ENCODE assay signal across 8 mouse cellular contexts in genomic region chrX:95445141-95445540, GRCm38 (mm10). TPM values are rescaled to one million over a fixed set of nuclear protein-coding genes. Genes with fewer than 3 reads are reported as not detected.
A peak's percentile ranks its signal among the peaks of the same experiment; 100 is the strongest.
DNase-seq lines count a peak whose midpoint lies in the region; ATAC-seq and TF ChIP-seq lines count a peak whose summit lies in the region.

No protein-coding gene starts in this region.

- TF ChIP-seq CTCF in lung, embryonic 14.5 days (IDR thresholded peaks at IDR 0.05; ENCODE audit: low read depth) = no peak
- TF ChIP-seq CTCF in kidney, postnatal 0 days (IDR thresholded peaks at IDR 0.05; ENCODE audit: low read depth) = no peak

- no peaks in the 10 kb centered on the region for H3K9me3 ChIP-seq in lung, embryonic 14.5 days (ENCODE audit: low read depth, low read length)
- no peaks in the 10 kb centered on the region for H3K9me3 ChIP-seq in embryonic facial prominence, embryonic 12.5 days
- H3K9me3 ChIP-seq in kidney, postnatal 0 days (replicated peaks; ENCODE audit: low read length) = no peaks in the 10 kb centered on the region
- no peaks in the 10 kb centered on the region for H3K9me3 ChIP-seq in neural tube, embryonic 12.5 days

- H3K4me2 ChIP-seq in lung, embryonic 14.5 days = peak overlapping the region; percentile 62
- peak overlapping the region; percentile 54 for H3K4me2 ChIP-seq in embryonic facial prominence, embryonic 12.5 days (replicated peaks)
- peak overlapping the region; percentile 57 for H3K4me2 ChIP-seq in kidney, postnatal 0 days (ENCODE audit: low read length)
- H3K4me2 ChIP-seq in neural tube, embryonic 12.5 days (replicated peaks) = peak overlapping the region; percentile 60

- peak overlapping the region; percentile 27 for H3K9ac ChIP-seq in lung, embryonic 14.5 days
- H3K9ac ChIP-seq in embryonic facial prominence, embryonic 12.5 days = no peak overlapping the region
- H3K9ac ChIP-seq in kidney, postnatal 0 days (ENCODE audit: low read depth, low read length) = no peak overlapping the region
- no peak overlapping the region for H3K9ac ChIP-seq in neural tube, embryonic 12.5 days

- DNase-seq in lung, embryonic 14.5 days = no peak
- DNase-seq in lung, postnatal 10 days = no peak
- no peak for DNase-seq in kidney, postnatal 0 days (ENCODE audit: low spot score)
- DNase-seq in thymus, postnatal 10 days (ENCODE audit: low spot score in 2 of 2) = no peak
- no peak for DNase-seq in left cerebral cortex, postnatal 36 days (ENCODE audit: low spot score in 2 of 2)
- no peak for DNase-seq in ovary, postnatal 10 days (ENCODE audit: low spot score)

- peak overlapping the region; percentile 86 for H3K27ac ChIP-seq in lung, embryonic 14.5 days (ENCODE audit: low read depth)
- 0 out of 2 replicates have a peak overlapping the region, but pooled peaks have one; percentile 30 for H3K27ac ChIP-seq in embryonic facial prominence, embryonic 12.5 days
- H3K27ac ChIP-seq in kidney, postnatal 0 days = peak overlapping the region; percentile 87
- no peak overlapping the region for H3K27ac ChIP-seq in neural tube, embryonic 12.5 days

- 21% methylated on average over 3 of the region's 3 CpGs for WGBS in lung, embryonic 14.5 days
- WGBS in embryonic facial prominence, embryonic 12.5 days = 29% methylated on average over 3 of the region's 3 CpGs
- 28% methylated on average over 3 of the region's 3 CpGs for WGBS in kidney, postnatal 0 days
- WGBS in neural tube, embryonic 12.5 days = 31% methylated on average over 3 of the region's 3 CpGs

- ATAC-seq in lung, embryonic 14.5 days (ENCODE audit: insufficient read depth) = peak; percentile 7
- peak; percentile 4; the same call in 1 of the 2 replicates for ATAC-seq in embryonic facial prominence, embryonic 12.5 days (ENCODE audit: insufficient number of reproducible peaks, insufficient read depth, low FRiP score, low TSS enrichment)
- ATAC-seq in kidney, postnatal 0 days (replicated peaks; ENCODE audit: low FRiP score, low read depth) = peak; percentile 57
- ATAC-seq in neural tube, embryonic 12.5 days (ENCODE audit: low FRiP score, low read depth) = no peak

- no peaks in the 10 kb centered on the region for H3K27me3 ChIP-seq in lung, embryonic 14.5 days (ENCODE audit: insufficient read depth, low read length)
- no peaks in the 10 kb centered on the region for H3K27me3 ChIP-seq in embryonic facial prominence, embryonic 12.5 days
- H3K27me3 ChIP-seq in kidney, postnatal 0 days (ENCODE audit: insufficient read depth, low read length) = no peaks in the 10 kb centered on the region
- no peaks in the 10 kb centered on the region for H3K27me3 ChIP-seq in neural tube, embryonic 12.5 days (replicated peaks)

- H3K4me1 ChIP-seq in lung, embryonic 14.5 days (ENCODE audit: insufficient read depth) = no peaks in the 10 kb centered on the region
- no peaks in the 10 kb centered on the region for H3K4me1 ChIP-seq in embryonic facial prominence, embryonic 12.5 days
- no peaks in the 10 kb centered on the region for H3K4me1 ChIP-seq in kidney, postnatal 0 days (replicated peaks; ENCODE audit: insufficient read depth, low read length)
- H3K4me1 ChIP-seq in neural tube, embryonic 12.5 days = no peaks in the 10 kb centered on the region

- H3K36me3 ChIP-seq in lung, embryonic 14.5 days (ENCODE audit: insufficient read depth) = no peaks in the 10 kb centered on the region
- H3K36me3 ChIP-seq in embryonic facial prominence, embryonic 12.5 days = no peaks in the 10 kb centered on the region
- no peaks in the 10 kb centered on the region for H3K36me3 ChIP-seq in kidney, postnatal 0 days (ENCODE audit: insufficient read depth, low read length)
- no peaks in the 10 kb centered on the region for H3K36me3 ChIP-seq in neural tube, embryonic 12.5 days

- H3K4me3 ChIP-seq in lung, embryonic 14.5 days (ENCODE audit: low read depth, low read length) = peak overlapping the region; percentile 53
- peak overlapping the region; percentile 55 for H3K4me3 ChIP-seq in embryonic facial prominence, embryonic 12.5 days
- H3K4me3 ChIP-seq in kidney, postnatal 0 days (replicated peaks; ENCODE audit: low read depth, low read length) = peak overlapping the region; percentile 51
- peak overlapping the region; percentile 54 for H3K4me3 ChIP-seq in neural tube, embryonic 12.5 days

- intact Hi-C loops in left cerebral cortex, postnatal 36 days (cut with DNase I) = no loop called here

RNA-seq across cellular contexts. Expression of gene Amer1, which starts 0.5 kb away (rescaled TPM):
- polyA plus RNA-seq in lung, embryonic 14.5 days (2014; fragmentation: Nextera tagmentation; extraction: Ambion mirVana) = 11.0 and 11.5 TPM in 2 replicates
- 12.8 and 13.3 TPM in 2 replicates for polyA plus RNA-seq in embryonic facial prominence, embryonic 12.5 days (2016; fragmentation: Nextera tagmentation; extraction: Ambion mirVana)
- polyA plus RNA-seq in kidney, postnatal 0 days (2015; fragmentation: Nextera tagmentation; extraction: Ambion mirVana) = 6.1 and 6.7 TPM in 2 replicates
- 11.5 and 12.6 TPM in 2 replicates for polyA plus RNA-seq in neural tube, embryonic 12.5 days (2016; fragmentation: Nextera tagmentation; extraction: Ambion mirVana)
- 1 to 10 TPM; 5.6 to 6.0 TPM for total RNA-seq in left cerebral cortex, postnatal 36 days (2021)
